Mouse (Mus musculus) E14TG2a.4 (cell line): Measurements from ENCODE around the gene Arfip1.

Experiments used
- CTCF ChIP-seq: conservative IDR thresholded peaks from 2 replicates; pipeline ENCODE4 v1.5.1; 2014; ENCODE audit warnings: low read length
- NANOG ChIP-seq: IDR thresholded peaks from 2 replicates; pipeline ENCODE4 v1.6.1; 2014; ENCODE audit warnings: borderline replicate concordance, low read length, mixed read lengths
- POU5F1 ChIP-seq: IDR thresholded peaks from 2 replicates; pipeline ENCODE4 v1.6.1; 2014; ENCODE audit warnings: low read length, borderline replicate concordance

DNA sequence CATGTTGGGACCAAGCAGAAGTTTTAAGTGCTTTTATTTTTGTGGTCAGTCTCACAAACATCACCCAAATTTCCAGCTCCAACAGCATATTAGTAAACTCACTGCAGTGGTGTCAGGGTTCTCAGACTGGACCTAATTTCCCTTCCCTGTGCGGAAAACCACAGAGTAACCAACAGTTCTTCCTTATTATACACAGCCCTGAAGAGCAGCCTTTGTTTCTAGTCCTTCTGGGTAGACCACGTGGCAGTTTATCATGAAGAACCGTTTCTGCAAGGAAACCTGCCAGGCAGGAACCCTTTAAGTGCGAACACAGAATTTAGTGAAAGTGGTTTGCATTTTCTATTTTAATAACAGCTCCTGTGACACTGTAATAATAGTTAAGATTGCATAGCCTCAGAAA, 90.3 kb downstream of the Arfip1 start:
- TF ChIP-seq CTCF (no peak), NANOG (no peak), POU5F1 (no peak)
